ENCODE assay signal across 11 mouse cellular contexts in genomic region chr10:60046696-60047095, GRCm38 (mm10). TPM values are rescaled to one million over a fixed set of nuclear protein-coding genes. Genes with fewer than 3 reads are reported as not detected.
DNase-seq lines count a peak whose midpoint lies in the region; TF ChIP-seq lines count a peak whose summit lies in the region.
"Had no signal": no experiment of that assay in that cellular context is flagged by ENCODE, and none has a peak within 500 bp of the region (broad histone marks: within the 10 kb centered on the region; RNA-seq: fewer than 3 reads in every experiment).

No protein-coding gene starts in this region.

- DNase-seq in heart, postnatal 36 days, result peak; percentile 13 to 19
- no peak for DNase-seq in heart, adult 9 months (ENCODE audit: low spot score in 2 of 2)
- DNase-seq in Muller cell, postnatal 12 days (ENCODE audit: inconsistent ontology term), result peak; percentile 66
- DNase-seq in brain, embryonic 14.5 days (ENCODE audit: low read depth), result peak; percentile 79
- DNase-seq in left cerebral cortex, adult 9 months (ENCODE audit: low spot score in 2 of 2), result peak; percentile 44 to 59
- no peak for DNase-seq in retina, embryonic 14.5 days (ENCODE audit: low spot score)
- DNase-seq in thymus, postnatal 36 days, result no peak
- no peak for DNase-seq in gastrocnemius, adult 8-10 months (ENCODE audit: low spot score in 2 of 2)
- DNase-seq: kidney, postnatal 4 days; liver, embryonic 13.5 days; spleen, adult 18-20 months had no signal

- TF ChIP-seq CTCF in brain, embryonic 14.5 days (IDR thresholded peaks at IDR 0.05; ENCODE audit: borderline replicate concordance, extremely low read depth, insufficient read depth, insufficient read length), result no peak

- intact Hi-C loops in heart, postnatal 36 days (cut with DNase I), result no loop called here

- no peak for TF ChIP-seq POLR2A in brain, embryonic 14.5 days (IDR thresholded peaks at IDR 0.05; ENCODE audit: borderline replicate concordance, extremely low read depth, insufficient read depth, insufficient read length, poor library complexity, severe bottlenecking)

RNA-seq across cellular contexts. Expression of gene Anapc16, which starts 43.8 kb away (rescaled TPM):
- 10 to 100 TPM; 68.1 to 73.7 TPM for total RNA-seq in heart, postnatal 36 days (2021)
- polyA plus RNA-seq in brain, embryonic 14.5 days (2012; rRNA removed), result 85.9 and 112 TPM in 2 replicates
- total RNA-seq in gastrocnemius, adult 8-10 months (2022), result 10 to 100 TPM; 39.3 to 51.5 (median 43.3) TPM

RNA-seq across cellular contexts. Expression of gene Ascc1, which starts 44.1 kb away (rescaled TPM):
- 10 to 100 TPM; 23.0 to 24.0 TPM for total RNA-seq in heart, postnatal 36 days (2021)
- 32.8 and 36.3 TPM in 2 replicates for polyA plus RNA-seq in brain, embryonic 14.5 days (2012; rRNA removed)
- 10 to 100 TPM; 13.9 to 18.9 (median 14.3) TPM for total RNA-seq in gastrocnemius, adult 8-10 months (2022)

RNA-seq across cellular contexts. Expression of gene Spock2, which starts 59.3 kb away (rescaled TPM):
- total RNA-seq in heart, postnatal 36 days (2021), result 10 to 100 TPM; 16.7 to 20.1 TPM
- polyA plus RNA-seq in brain, embryonic 14.5 days (2012; rRNA removed), result 87.8 and 159 TPM in 2 replicates
- 1 to 10 TPM; 2.8 to 7.0 (median 5.4) TPM for total RNA-seq in gastrocnemius, adult 8-10 months (2022)

Comparison
In these comparisons a context has a peak if more than half of its experiments do, and no peak if none do; other contexts are left out.
1. DNase-seq: peak in heart, postnatal 36 days (2 of 2), Muller cell, postnatal 12 days (single experiment), brain, embryonic 14.5 days (single experiment) and left cerebral cortex, adult 9 months (2 of 2); none in heart, adult 9 months (0 of 2), retina, embryonic 14.5 days (single experiment), thymus, postnatal 36 days (0 of 2) and gastrocnemius, adult 8-10 months (0 of 2).